Mouse (Mus musculus) left cerebral cortex, postnatal 36 days (tissue): ENCODE data around the gene Rhebl1. TPM values are rescaled to one million over a fixed set of nuclear protein-coding genes. Genes with fewer than 3 reads are reported as not detected.

Source experiments
- DNase-seq, 2 experiments: peaks; one replicate each; pipeline ENCODE4 v3.0.0; 2021 to 2022; ENCODE audit warnings: low spot score in 2 of 2, mixed read lengths in 1 of 2
- intact Hi-C: fragments of 180-260 bp; cut with DNase I; formaldehyde crosslinking; loops from one replicate; pipeline ENCODE4 v1.15.1; 2025
- total RNA-seq, 2 experiments: library from RNA; stranded (reverse); gene quantifications; 2 replicates each; pipeline ENCODE4 v1.2.3; 2021

The Rhebl1 gene
- total RNA-seq, 2 experiments from 2014 or later: 9.0 to 10.5 TPM

DNA sequence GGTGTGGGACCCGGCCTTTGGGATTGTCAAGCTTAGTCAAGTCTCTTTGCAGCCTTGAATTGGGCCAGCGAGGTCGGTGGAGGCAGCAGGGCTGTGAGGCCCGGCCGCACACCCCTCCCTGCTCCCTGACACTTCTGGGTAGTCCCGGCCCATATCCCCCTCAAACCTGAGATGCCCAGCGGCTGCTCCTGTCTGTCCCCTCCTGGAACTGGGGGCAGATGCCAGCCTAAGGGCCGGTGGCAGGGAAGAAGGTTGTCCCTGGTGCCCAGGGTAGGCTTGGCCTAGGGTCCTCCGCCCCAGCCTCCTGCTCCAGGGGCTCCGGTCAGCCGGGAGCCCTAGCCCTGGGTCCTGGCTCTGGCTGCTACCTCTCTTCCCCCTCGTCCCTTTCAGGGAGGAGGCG is 60.3 kb downstream of the Rhebl1 start:
- DNase-seq: no peak
- intact Hi-C loops: loop anchor here (5.0 kb wide), 1 partner anchor 33 kb away; no protein-coding TSS in a partner anchor

DNA sequence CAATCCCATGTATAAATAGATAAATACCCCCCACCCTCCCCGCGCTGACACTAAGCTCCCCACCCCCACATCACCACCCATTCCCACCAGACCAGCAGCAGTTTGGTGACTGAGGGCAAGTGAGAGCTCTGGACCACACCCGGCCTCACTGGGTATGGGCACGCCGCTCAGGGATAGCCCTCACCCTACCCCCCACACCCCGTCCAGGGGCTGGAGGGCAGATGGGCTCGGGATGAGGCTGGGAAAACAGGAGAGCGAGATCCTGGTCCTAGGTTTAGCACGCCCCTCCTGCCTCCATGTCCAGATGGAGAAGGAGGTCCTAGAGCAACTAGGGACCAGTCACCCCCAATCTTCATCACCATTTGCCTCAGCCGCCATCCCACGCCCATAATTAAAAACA is 61.1 kb downstream of the Rhebl1 start:
- intact Hi-C loops: loop anchor here (5.0 kb wide), 1 partner anchor 34 kb away; no protein-coding TSS in a partner anchor
- DNase-seq: no peak

DNA sequence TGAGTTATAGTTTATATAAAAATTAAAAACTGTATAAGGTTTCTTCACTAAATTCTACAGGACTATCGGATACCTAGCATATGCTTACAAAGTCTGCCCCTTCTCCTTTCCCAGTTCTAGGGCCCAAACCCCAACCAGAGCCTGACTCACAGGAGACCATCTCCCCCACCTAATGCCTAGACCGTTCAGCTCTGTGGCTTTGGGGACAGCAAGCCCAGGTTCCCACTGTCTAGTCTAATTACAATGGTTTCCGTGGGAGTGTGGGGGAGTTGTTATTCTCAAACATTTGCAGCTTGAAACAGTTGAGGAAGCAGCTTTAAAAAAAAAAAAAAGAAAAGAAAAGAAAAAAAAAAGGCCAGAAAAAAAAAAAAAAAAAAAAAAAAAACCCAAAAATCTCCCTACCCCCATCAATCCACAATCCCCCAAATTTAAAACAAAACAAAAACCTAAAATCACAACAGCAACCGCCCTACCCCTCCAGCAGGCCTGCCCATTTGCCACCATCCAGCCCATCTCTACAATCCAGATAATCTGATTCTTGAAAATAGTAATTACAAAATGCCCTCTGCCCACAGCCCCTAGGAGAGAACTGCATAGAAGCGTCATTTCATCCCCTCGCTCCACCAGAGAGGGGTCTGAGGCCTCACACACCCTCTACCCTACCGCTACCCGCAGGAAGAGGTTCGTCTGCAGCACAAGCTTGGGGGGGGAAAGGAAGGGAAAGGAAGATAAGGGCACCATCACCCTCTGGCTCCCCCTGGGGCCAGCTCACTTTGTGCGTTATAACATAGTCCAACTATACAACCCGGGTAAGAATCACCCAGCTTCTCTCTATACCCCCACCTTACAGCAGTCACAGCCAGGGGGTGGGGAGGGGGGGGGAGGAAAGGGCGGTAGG is 61.9 kb downstream of the Rhebl1 start:
- DNase-seq: no peak
- intact Hi-C loops: loop anchor here (5.0 kb wide), 1 partner anchor 35 kb away; no protein-coding TSS in a partner anchor

- intact Hi-C loops: loop anchor here (2.0 to 5.0 kb wide), 2 partner anchors 23 to 36 kb away; partner anchors contain the start of gene Ddn
- no peak for DNase-seq
Observed at GRCm38 (mm10) chr15:98831684-98832035, 62.7 kb downstream of the Rhebl1 start.

DNA sequence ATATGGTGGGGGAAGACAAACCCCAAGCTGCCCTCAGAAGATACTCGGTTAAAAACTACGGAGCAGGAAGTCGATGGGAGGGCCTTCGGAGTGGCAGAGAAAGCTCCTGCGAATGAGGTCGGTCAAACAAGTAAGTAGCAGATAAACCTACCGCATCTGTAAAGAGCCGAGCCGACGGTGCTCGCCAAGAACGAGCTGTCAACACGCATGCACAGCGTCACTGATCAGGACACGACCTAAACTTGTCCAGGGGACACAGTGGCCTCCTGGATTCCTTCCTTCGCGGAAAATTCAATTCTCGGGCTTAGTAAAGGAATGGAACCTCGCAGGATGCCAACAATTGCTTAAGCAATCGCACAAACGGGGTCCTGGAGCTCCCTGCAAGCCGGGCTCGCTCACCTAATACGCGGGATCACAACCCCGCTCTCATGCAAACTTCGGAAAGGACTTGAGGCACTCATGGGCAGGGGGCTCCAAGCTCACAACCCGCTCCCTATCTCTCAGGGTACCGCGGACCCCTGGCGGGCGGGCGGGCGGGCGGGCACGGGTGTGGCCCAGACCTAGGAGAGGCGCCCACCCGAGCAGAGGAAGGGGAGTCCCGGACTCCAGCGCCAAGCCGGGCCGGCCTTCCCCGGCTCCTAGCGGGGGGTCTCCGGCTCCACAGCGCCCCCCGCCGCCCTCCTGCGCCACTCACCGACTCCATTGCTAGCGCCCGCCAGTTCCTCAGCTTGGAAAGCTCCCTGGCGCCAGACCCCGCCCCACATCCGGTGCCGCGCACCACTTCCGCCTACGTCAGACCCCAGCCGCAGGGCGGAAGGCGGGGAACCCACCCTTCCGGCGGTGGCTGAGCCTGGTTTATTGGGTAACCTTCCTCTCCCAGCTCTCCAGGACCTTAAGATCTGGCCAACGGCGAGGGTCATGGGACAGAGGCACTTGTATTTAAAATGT is 63.3 kb downstream of the Rhebl1 start, which contains the start of gene Prkag1:
Gene Prkag1 (minus strand): TSS at position 786 of the 948 bp plus-strand sequence.
- intact Hi-C loops: loop anchor here (2.0 to 5.0 kb wide), 2 partner anchors 22 to 36 kb away; partner anchors contain the start of gene Ddn
- DNase-seq: peak; percentile 94 to 97

Other genes with a start within 250 kb of the Rhebl1 start
- 10 to 100 TPM; 80.2 to 82.7 TPM for gene Ddx23, start 231.6 kb downstream of the Rhebl1 start, total RNA-seq
- 10 to 100 TPM; 29.4 to 32.6 TPM for gene Rnd1, start 217.1 kb downstream of the Rhebl1 start, total RNA-seq
- 10 to 100 TPM; 12.5 to 14.4 TPM for gene Ccdc65, start 186.3 kb downstream of the Rhebl1 start, total RNA-seq
- 1 to 10 TPM; 1.5 to 2.1 TPM for gene Fkbp11, start 166.3 kb downstream of the Rhebl1 start, total RNA-seq
- 100 to 1,000 TPM; 721 to 734 TPM for gene Arf3, start 131.3 kb downstream of the Rhebl1 start, total RNA-seq
- gene Wnt10b, start 116.4 kb downstream of the Rhebl1 start, total RNA-seq: 1 to 10 TPM in 1 of 2 experiments, under 1 TPM in 1; 0.59 to 1.1 TPM
- not detected for gene Wnt1, start 104.7 kb downstream of the Rhebl1 start, total RNA-seq
- gene Ddn, start 85.0 kb downstream of the Rhebl1 start, total RNA-seq: 100 to 1,000 TPM; 827 to 848 TPM
- 10 to 100 TPM; 49.1 to 50.0 TPM for gene Prkag1, start 63.0 kb downstream of the Rhebl1 start, total RNA-seq
- gene Kmt2d, start 23.3 kb downstream of the Rhebl1 start, total RNA-seq: 10 to 100 TPM; 69.9 to 98.8 TPM
- gene Dhh, start 4.0 kb upstream of the Rhebl1 start, total RNA-seq: under 1 TPM in 1 of 2 experiments, not detected in 1; 0.35 TPM
- 10 to 100 TPM; 12.6 to 16.6 TPM for gene Lmbr1l, start 23.7 kb upstream of the Rhebl1 start, total RNA-seq
- gene Tuba1b, start 40.0 kb upstream of the Rhebl1 start, total RNA-seq: 100 to 1,000 TPM; 509 to 602 TPM
- not detected for gene Gm49450, start 59.0 kb upstream of the Rhebl1 start, total RNA-seq
- 1,000 to 10,000 TPM in 1 of 2 experiments, 100 to 1,000 TPM in 1; 932 to 1,107 TPM for gene Tuba1a, start 59.2 kb upstream of the Rhebl1 start, total RNA-seq
- 10 to 100 TPM; 60.3 to 78.5 TPM for gene Tuba1c, start 135.4 kb upstream of the Rhebl1 start, total RNA-seq
- 1 to 10 TPM in 1 of 2 experiments, under 1 TPM in 1; 0.97 to 1.8 TPM for gene Prph, start 160.6 kb upstream of the Rhebl1 start, total RNA-seq
- gene Troap, start 180.0 kb upstream of the Rhebl1 start, total RNA-seq: under 1 TPM in 1 of 2 experiments, not detected in 1; 0.32 TPM
- not detected for gene C1ql4, start 193.3 kb upstream of the Rhebl1 start, total RNA-seq
- under 1 TPM; 0.25 to 0.27 TPM for gene Dnajc22, start 198.6 kb upstream of the Rhebl1 start, total RNA-seq
- 10 to 100 TPM; 35.2 to 37.5 TPM for gene Spats2, start 231.4 kb upstream of the Rhebl1 start, total RNA-seq